Mouse (Mus musculus) T-cell, adult 2 months (primary cell): ENCODE data around the gene Deaf1.

Source experiments
- DNase-seq: peaks from one replicate; pipeline ENCODE4 v3.0.0; 2022; ENCODE audit warnings: low spot score

Deaf1 gene

GRCm38 (mm10) chr7:141339215-141339920 is 11.9 kb upstream of the Deaf1 start:
- DNase-seq = no peak

DNA sequence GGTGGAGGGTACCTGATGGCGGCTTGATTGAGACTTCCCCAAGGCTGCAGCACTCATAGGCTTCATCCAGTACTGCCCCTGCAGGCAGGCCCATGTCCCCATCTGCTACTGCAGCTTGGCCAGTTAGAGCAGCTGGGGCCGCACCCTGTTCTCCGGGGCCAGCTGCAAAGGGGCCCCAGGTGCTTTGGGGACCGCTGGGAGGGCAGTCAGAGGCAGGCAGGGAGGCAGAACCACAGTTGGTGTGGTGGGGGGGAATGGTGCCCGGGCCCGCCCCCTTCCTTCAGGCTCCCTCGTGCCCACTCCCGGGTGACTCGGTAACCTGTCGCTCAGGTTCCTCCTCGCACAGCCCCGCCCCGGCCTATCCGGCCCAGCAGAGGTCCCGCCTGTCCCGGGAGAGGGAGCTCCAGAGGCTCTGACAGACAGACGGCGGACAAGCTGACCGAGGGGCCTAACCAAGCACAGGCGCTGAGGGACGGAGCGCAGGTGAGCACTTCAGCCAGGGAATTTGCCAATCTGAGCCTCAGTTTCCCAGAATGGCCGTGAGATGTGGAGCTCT is 11.2 kb upstream of the Deaf1 start, which contains the start of gene Eps8l2:
TSS of gene Eps8l2 (plus strand) at position 305 of the 556 bp plus-strand sequence.
- DNase-seq = peak; percentile 16

- no peak for DNase-seq
These were observed 10.4 kb upstream of the Deaf1 start for GRCm38 (mm10) chr7:141337716-141338416.

DNA sequence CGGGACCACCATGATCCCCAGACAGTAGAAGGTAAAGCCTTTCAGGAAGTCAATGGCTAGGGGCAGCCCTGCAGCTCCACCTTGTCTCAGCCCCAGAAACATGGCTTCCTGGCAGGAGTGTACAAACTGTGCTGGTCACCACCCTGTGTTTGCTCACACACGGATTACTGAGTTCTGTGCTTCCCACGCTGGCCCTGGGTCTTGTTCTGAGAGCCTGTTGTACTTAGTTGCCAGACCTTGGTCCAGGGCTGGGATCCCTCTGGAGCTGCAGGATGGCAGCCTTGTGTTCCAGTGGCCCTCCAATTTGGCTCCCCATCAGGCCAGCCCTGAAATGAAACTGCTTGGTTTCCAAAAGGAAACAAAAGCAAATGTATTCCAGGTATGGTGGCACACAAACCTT is 8.8 kb upstream of the Deaf1 start:
- no peak for DNase-seq

GRCm38 (mm10) chr7:141335682-141336081 is 8.2 kb upstream of the Deaf1 start:
- DNase-seq = no peak

DNA sequence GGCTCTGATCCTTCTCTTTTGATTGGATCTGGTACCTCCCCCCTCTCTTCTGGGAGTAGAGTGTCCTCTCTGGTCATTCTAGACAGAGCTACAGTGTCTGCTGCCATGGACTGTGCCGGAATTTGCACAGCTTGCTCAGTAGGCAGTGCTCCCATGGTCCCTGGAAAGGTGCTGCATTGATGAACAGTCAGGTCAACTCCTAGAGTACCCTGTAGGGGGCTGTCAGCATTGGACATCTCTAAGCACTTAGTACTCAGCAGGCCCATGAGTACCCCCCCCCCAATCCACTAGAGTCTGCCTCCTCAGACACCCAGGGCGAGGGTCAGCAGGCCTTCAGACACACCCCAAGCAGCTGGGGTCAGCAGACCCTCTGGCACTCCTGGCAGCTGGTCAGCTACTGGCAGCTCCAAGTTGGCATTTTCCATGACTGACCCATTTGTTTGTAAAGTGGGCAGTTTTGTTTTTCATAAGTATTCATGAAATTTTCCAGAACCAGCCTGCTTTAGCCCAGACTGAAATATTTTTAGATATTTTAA is 7.6 kb upstream of the Deaf1 start:
- DNase-seq = no peak

- DNase-seq = no peak
These were observed 4.5 kb upstream of the Deaf1 start for GRCm38 (mm10) chr7:141331990-141332389.

GRCm38 (mm10) chr7:141330706-141331105 is 3.2 kb upstream of the Deaf1 start:
- DNase-seq = no peak

DNA sequence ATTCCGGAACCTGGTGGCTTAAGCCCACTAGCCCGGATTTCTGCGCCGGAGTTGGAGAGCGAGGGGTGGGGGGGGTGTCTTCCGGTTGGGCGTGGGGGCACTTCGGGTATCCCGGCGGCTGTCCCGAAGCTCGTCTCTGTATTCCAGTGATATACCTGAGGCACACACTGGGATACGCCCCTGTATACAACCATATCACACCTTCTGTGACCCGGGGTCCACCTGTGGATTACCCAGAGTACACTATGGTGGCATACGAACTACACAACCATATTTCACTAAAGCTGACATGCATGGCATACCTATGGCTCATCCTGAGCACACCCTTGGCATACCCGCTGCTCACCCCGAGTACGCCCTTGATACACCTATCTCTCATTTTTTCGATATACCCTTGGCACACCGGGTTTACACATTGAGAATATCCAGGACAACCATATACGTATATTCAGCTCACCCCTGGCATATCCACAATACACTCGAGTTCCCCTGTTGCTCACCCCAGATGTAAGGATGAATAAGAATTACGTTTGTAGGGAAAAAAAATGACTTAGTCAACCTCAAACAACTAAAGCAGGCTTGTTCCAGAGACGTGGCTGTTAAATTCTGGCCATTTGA is 992 bp upstream of the Deaf1 start:
- no peak for DNase-seq

- DNase-seq = peak; percentile 44
These were observed 694 bp downstream of the Deaf1 start for GRCm38 (mm10) chr7:141326546-141327446.

GRCm38 (mm10) chr7:141324686-141325085 is 2.8 kb downstream of the Deaf1 start:
- DNase-seq = no peak

GRCm38 (mm10) chr7:141319446-141319845 is 8.0 kb downstream of the Deaf1 start:
- no peak for DNase-seq

- no peak for DNase-seq
These were observed 9.8 kb downstream of the Deaf1 start for GRCm38 (mm10) chr7:141317619-141318132.

DNA sequence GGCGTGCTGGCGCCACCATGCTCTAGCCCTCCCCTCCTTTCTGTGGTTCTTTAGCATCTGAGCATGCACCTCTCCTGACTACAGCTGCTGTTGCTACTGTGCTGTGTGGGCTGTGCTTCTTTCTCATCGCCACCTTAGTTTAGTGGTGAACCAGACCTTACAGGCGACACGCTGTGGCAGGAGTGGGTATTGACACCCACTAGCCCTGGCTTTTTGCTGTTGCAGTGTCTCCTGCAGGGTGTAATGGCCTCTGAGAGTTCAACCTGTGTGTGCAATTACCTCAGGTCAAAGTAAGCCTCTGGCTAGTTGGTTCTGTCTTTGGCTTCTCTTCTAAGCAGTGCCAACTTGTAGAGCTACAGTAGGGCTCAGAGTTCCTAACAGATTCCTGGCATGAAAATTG is 11.5 kb downstream of the Deaf1 start:
- DNase-seq = peak; percentile 72

- DNase-seq = no peak
These were observed 12.4 kb downstream of the Deaf1 start for GRCm38 (mm10) chr7:141315076-141315475.

DNA sequence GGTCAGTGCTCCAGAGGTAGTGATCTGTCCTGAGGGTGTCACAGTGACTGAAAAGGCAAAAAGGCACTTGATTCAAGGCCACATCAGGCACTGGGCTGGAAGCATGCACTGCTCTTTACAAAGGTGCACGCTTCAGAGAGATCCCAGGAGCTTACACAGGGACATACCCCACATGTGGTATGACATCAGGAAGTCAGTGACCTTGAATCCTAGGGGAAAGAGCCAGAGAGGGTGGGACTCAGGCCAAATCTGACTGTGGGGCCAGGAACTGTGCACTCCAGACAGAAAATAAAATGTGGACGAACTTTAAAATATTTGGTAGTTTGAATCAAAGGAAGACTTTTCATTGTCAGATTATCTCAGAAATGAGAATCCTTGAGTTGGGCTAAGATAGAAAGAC is 13.1 kb downstream of the Deaf1 start:
- DNase-seq = no peak

DNA sequence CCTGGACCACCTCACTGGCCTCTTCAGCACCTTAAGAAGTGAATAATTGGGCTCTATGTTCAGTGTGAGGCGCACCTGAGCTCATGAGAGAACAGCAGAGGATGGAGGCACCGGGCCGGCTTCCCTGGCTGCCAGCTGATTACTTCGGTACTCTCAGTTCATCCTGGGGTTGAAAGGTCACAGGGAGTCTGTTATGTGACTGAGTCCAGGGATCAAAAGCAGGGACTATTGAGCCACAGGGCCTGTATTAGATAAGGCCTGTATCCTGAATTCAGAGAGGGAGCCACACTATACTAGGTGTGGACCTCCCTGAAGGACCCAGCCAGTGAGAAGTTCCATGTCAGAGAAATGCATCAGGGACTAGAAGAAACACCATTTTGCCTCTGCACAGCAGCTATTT is 23.0 kb downstream of the Deaf1 start:
- DNase-seq = no peak

DNA sequence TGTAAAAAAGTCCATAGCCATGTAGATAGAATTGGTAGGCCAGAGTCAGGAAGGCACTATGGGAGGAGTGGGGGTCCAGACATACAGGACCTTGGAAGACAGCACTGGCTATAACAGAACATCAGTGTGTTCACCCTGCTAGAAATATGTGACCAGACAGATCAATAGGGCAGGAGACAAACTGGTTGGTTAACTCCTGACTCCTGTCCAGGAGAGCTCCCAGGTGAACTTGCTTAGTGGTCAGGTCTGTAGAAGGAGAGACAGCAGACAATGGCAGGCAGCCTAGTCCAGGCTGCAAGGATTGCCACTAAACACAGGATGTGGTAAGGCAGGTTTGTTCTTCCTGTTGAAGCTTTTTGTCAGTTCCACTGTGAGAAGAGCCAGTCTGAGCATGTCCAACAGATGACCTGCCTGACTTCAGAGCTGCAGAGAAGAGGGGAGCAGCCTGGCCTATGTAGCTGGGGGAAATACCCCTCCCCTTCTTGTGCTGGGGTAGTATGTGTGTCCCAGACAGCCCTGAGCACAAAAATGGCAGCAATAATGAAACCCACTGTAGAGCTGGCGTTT is 24.7 kb downstream of the Deaf1 start:
- peak; percentile 65 for DNase-seq

- no peak for DNase-seq
These were observed 26.1 kb downstream of the Deaf1 start for GRCm38 (mm10) chr7:141301386-141301785.

DNA sequence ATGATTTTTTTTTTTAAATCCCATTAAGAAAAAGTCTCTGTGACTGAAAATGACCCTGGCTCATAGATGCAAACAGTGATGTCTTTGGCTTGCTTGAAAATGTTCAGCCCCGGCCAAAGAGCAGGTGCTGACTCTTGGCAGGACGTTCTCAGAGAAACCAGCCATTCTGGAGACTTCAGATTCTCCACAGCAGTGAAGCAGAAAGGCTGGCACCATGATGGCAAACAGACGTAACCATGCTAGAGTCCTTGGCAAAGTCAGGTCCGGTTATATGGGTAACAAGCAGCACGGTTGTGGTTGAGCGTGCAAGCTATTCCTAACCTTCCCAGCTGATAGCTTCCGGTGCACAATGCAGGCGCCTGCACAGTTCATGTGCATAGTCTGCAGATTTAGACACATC is 28.3 kb downstream of the Deaf1 start:
- no peak for DNase-seq
